Mouse (Mus musculus) activated CD4-positive, CD25-positive, alpha-beta regulatory T cell, adult 4 months (primary cell): ENCODE data around the gene Adamts12. TPM values are rescaled to one million over a fixed set of nuclear protein-coding genes. Genes with fewer than 3 reads are reported as not detected.

ENCODE experiments used
- polyA plus RNA-seq, 2 experiments: library from polyadenylated mRNA; unstranded; fragments of 100-300 nt; shearing (Covaris generic); gene quantifications; one replicate each; pipeline ENCODE4 v1.2.1; 2017

Gene Adamts12
- polyA plus RNA-seq, 2 experiments from 2014 or later: 0.08 TPM; not detected in 1

Other genes starting within 250 kb of the Adamts12 start
- not detected for gene C1qtnf3, start 112.5 kb upstream of the Adamts12 start, polyA plus RNA-seq
- 1 to 10 TPM; 2.4 to 2.9 TPM for gene Amacr, start 83.0 kb upstream of the Adamts12 start, polyA plus RNA-seq
- not detected for gene Slc45a2, start 64.1 kb upstream of the Adamts12 start, polyA plus RNA-seq
- not detected for gene Rxfp3, start 26.8 kb upstream of the Adamts12 start, polyA plus RNA-seq